Mouse (Mus musculus): ENCODE data around the gene Phyhd1.

GRCm38 (mm10) chr2:30285416-30286181, 19.6 kb downstream of the Phyhd1 start:
- TF ChIP-seq CTCF (IDR thresholded peaks at IDR 0.05; ENCODE audit: borderline replicate concordance, insufficient read depth, low read depth, low read length) = no peak
- no peak for TF ChIP-seq POLR2A (IDR thresholded peaks at IDR 0.05; ENCODE audit: borderline replicate concordance, insufficient read depth, low read length)
